8 mouse cellular contexts compared by ENCODE assay signal in genomic region chr10:13968234-13968555, GRCm38 (mm10). TPM values are rescaled to one million over a fixed set of nuclear protein-coding genes. Genes with fewer than 3 reads are reported as not detected.
A peak's percentile ranks its signal among the peaks of the same experiment; 100 is the strongest.
DNase-seq lines count a peak whose midpoint lies in the region; ATAC-seq and TF ChIP-seq lines count a peak whose summit lies in the region.

No protein-coding gene starts in this region.

- no peak for ATAC-seq in forebrain, embryonic 15.5 days (replicated peaks)
- no peak for ATAC-seq in liver, embryonic 16.5 days (ENCODE audit: low read depth)
- no peak for ATAC-seq in megakaryocyte-erythroid progenitor cell, adult 5-6 weeks (replicated peaks; ENCODE audit: low FRiP score, low TSS enrichment, poor library complexity, severe bottlenecking)

- H3K9me3 ChIP-seq in forebrain, embryonic 15.5 days, result no peaks in the 10 kb centered on the region
- H3K9me3 ChIP-seq in liver, embryonic 16.5 days (replicated peaks; ENCODE audit: control insufficient read depth, low read length), result no peaks in the 10 kb centered on the region

- WGBS in heart, adult 2 months, result 5% methylated on average over 5 of the region's 5 CpGs
- 14% methylated on average over 5 of the region's 5 CpGs for WGBS in forebrain, embryonic 15.5 days
- 8% methylated on average over 5 of the region's 5 CpGs for WGBS in liver, embryonic 16.5 days (ENCODE audit: insufficient replicate concordance)

- no peak for TF ChIP-seq CTCF in heart, adult 2 months (IDR thresholded peaks at IDR 0.05)

- TF ChIP-seq EP300 in heart, adult 2 months (IDR thresholded peaks at IDR 0.05; ENCODE audit: insufficient read depth, low read depth, low read length), result no peak

- H3K27ac ChIP-seq in heart, adult 2 months, result peak overlapping the region; percentile 96
- peak overlapping the region; percentile 98 for H3K27ac ChIP-seq in forebrain, embryonic 15.5 days (replicated peaks)
- H3K27ac ChIP-seq in liver, embryonic 16.5 days (ENCODE audit: low read length), result no peak overlapping the region

- TF ChIP-seq POLR2A in heart, adult 2 months (IDR thresholded peaks at IDR 0.05; ENCODE audit: insufficient read depth, low read depth, low read length), result no peak

- H3K4me3 ChIP-seq in heart, adult 2 months, result peak overlapping the region; percentile 95
- H3K4me3 ChIP-seq in forebrain, embryonic 15.5 days, result peak overlapping the region; percentile 75
- peak overlapping the region; percentile 65 for H3K4me3 ChIP-seq in liver, embryonic 16.5 days (ENCODE audit: low read depth, low read length)

- H3K9ac ChIP-seq in heart, adult 2 months (ENCODE audit: low read depth, low read length), result peak overlapping the region; percentile 89
- peak overlapping the region; percentile 84 for H3K9ac ChIP-seq in forebrain, embryonic 15.5 days (replicated peaks)
- H3K9ac ChIP-seq in liver, embryonic 16.5 days (ENCODE audit: low read depth, low read length), result no peak overlapping the region

- intact Hi-C loops in heart, adult 2 months (cut with DNase I), result loop anchor here (5.0 kb wide), 2 partner anchors 234 to 416 kb away; partner anchors contain the start of genes Adat2 and Pex3

- peak overlapping the region; percentile 94 for H3K4me2 ChIP-seq in forebrain, embryonic 15.5 days (replicated peaks)
- peak overlapping the region; percentile 74 for H3K4me2 ChIP-seq in liver, embryonic 16.5 days (ENCODE audit: low read depth, low read length)

- peaks cover 2% of the 10 kb centered on the region; the same call in 1 of the 2 replicates for H3K36me3 ChIP-seq in heart, adult 2 months (ENCODE audit: control insufficient read depth, insufficient read depth, low read length)
- no peaks in the 10 kb centered on the region for H3K36me3 ChIP-seq in forebrain, embryonic 15.5 days
- H3K36me3 ChIP-seq in liver, embryonic 16.5 days (ENCODE audit: control insufficient read depth, insufficient read depth), result no peaks in the 10 kb centered on the region

- H3K4me1 ChIP-seq in heart, adult 2 months (ENCODE audit: control insufficient read depth, insufficient read depth, low read length), result no peaks in the 10 kb centered on the region; the same call in 1 of the 2 replicates
- H3K4me1 ChIP-seq in forebrain, embryonic 15.5 days, result peaks cover 19% of the 10 kb centered on the region
- H3K4me1 ChIP-seq in liver, embryonic 16.5 days (ENCODE audit: control insufficient read depth, low read depth, low read length), result no peaks in the 10 kb centered on the region; the same call in 1 of the 2 replicates

- no peaks in the 10 kb centered on the region for H3K27me3 ChIP-seq in heart, adult 2 months (ENCODE audit: control insufficient read depth, insufficient read depth, low read length)
- 0 out of 2 replicates have a peak, but pooled peaks cover under 1% of the 10 kb centered on the region for H3K27me3 ChIP-seq in forebrain, embryonic 15.5 days
- peaks cover 50% of the 10 kb centered on the region for H3K27me3 ChIP-seq in liver, embryonic 16.5 days (ENCODE audit: control insufficient read depth, insufficient read depth, low read depth, low read length)

- no peaks in the 10 kb centered on the region; the same call in none of the 2 replicates for H3K79me2 ChIP-seq in heart, adult 2 months (replicated peaks; ENCODE audit: control insufficient read depth, insufficient read depth, low read length)

- no peak for DNase-seq in heart, adult 2 months
- DNase-seq in heart, adult 18-20 months, result no peak
- DNase-seq in 416B (ENCODE audit: low read depth), result peak; percentile 72
- DNase-seq in retina, postnatal 1 day, result no peak
- no peak for DNase-seq in urinary bladder, postnatal 4 days (ENCODE audit: low spot score in 2 of 2)

RNA-seq across cellular contexts. Expression of gene Hivep2, which starts 2.3 kb away (rescaled TPM):
- total RNA-seq in heart, adult 2 months (2021), result 10 to 100 TPM; 20.9 to 22.6 TPM
- 5.3 and 10.3 TPM in 2 replicates for polyA plus RNA-seq in heart, adult 2 months (2012; rRNA removed)
- 10 to 100 TPM; 18.4 to 18.8 TPM for total RNA-seq in heart, adult 18-20 months (2021)
- 27.1 and 28.3 TPM in 2 replicates for polyA plus RNA-seq in forebrain, embryonic 15.5 days (2015; fragmentation: Nextera tagmentation; extraction: Ambion mirVana)
- polyA plus RNA-seq in liver, embryonic 16.5 days (2015; fragmentation: Nextera tagmentation; extraction: Ambion mirVana), result 0.55 and 0.68 TPM in 2 replicates
- 2.8 and 3.7 TPM in 2 replicates for total RNA-seq in megakaryocyte-erythroid progenitor cell, adult 5-6 weeks (2014; fragmentation: Nextera tagmentation)
- total RNA-seq in megakaryocyte-erythroid progenitor cell, adult 5-6 weeks (2017), result 0.46 and 0.94 TPM in 2 replicates

Comparison
In these comparisons a context has a peak if more than half of its experiments do, and no peak if none do; other contexts are left out.
1. RNA of gene Hivep2, which starts 2.3 kb away (total RNA-seq): 20.9 to 22.6 TPM in heart, adult 2 months and 18.4 to 18.8 TPM in heart, adult 18-20 months; 0.46 to 3.7 TPM in megakaryocyte-erythroid progenitor cell, adult 5-6 weeks; every median in the first group is over 4 times any median in the second.
2. Peak in every context shown above with its lines, with median percentiles within 50 percentile points of each other: H3K4me3 ChIP-seq.